Mouse (Mus musculus): ENCODE data around the gene Hdac9. TPM values are rescaled to one million over a fixed set of nuclear protein-coding genes. Genes with fewer than 3 reads are reported as not detected.

Hdac9 gene
- total and polyA plus RNA-seq, 2 experiments from 2014 or later: 9.9 to 15.6 TPM

- no peaks in the 10 kb centered on the region for H3K4me1 ChIP-seq (ENCODE audit: insufficient read depth, low read length)
- no peaks in the 10 kb centered on the region for H3K27me3 ChIP-seq (ENCODE audit: insufficient read depth, low read length)
- H3K9me3 ChIP-seq (ENCODE audit: low read length): no peaks in the 10 kb centered on the region
- no peak overlapping the region for H3K9ac ChIP-seq (replicated peaks; ENCODE audit: low read length, poor library complexity, severe bottlenecking)
- ATAC-seq (ENCODE audit: low FRiP score) (no peak), DNase-seq (ENCODE audit: low spot score) (no peak)
- TF ChIP-seq CTCF (IDR thresholded peaks at IDR 0.05): no peak
- H3K4me2 ChIP-seq (ENCODE audit: low read depth, low read length, poor library complexity, severe bottlenecking): no peak overlapping the region
- no peak overlapping the region for H3K4me3 ChIP-seq (ENCODE audit: low read depth, low read length)
- H3K27ac ChIP-seq (ENCODE audit: low read depth, low read length): no peak overlapping the region
- H3K36me3 ChIP-seq (ENCODE audit: insufficient read depth, low read length): no peaks in the 10 kb centered on the region
Observed at GRCm38 (mm10) chr12:34554803-34555202, 362.1 kb downstream of the Hdac9 start.

GRCm38 (mm10) chr12:34550268-34550667 lies 366.6 kb downstream of the Hdac9 start:
- no peak for TF ChIP-seq CTCF (IDR thresholded peaks at IDR 0.05)
- H3K4me1 ChIP-seq (ENCODE audit: insufficient read depth, low read length): no peaks in the 10 kb centered on the region
- ATAC-seq (ENCODE audit: low FRiP score) (no peak), DNase-seq (ENCODE audit: low spot score) (peak; percentile 20)
- no peaks in the 10 kb centered on the region for H3K36me3 ChIP-seq (ENCODE audit: insufficient read depth, low read length)
- no peaks in the 10 kb centered on the region for H3K9me3 ChIP-seq (ENCODE audit: low read length)
- no peak overlapping the region for H3K9ac ChIP-seq (replicated peaks; ENCODE audit: low read length, poor library complexity, severe bottlenecking)
- H3K27me3 ChIP-seq (ENCODE audit: insufficient read depth, low read length): no peaks in the 10 kb centered on the region
- WGBS: 67% methylated on average over 9 of the region's 9 CpGs
- no peak overlapping the region for H3K4me2 ChIP-seq (ENCODE audit: low read depth, low read length, poor library complexity, severe bottlenecking)
- H3K27ac ChIP-seq (ENCODE audit: low read depth, low read length): no peak overlapping the region
- H3K4me3 ChIP-seq (ENCODE audit: low read depth, low read length): no peak overlapping the region

DNA sequence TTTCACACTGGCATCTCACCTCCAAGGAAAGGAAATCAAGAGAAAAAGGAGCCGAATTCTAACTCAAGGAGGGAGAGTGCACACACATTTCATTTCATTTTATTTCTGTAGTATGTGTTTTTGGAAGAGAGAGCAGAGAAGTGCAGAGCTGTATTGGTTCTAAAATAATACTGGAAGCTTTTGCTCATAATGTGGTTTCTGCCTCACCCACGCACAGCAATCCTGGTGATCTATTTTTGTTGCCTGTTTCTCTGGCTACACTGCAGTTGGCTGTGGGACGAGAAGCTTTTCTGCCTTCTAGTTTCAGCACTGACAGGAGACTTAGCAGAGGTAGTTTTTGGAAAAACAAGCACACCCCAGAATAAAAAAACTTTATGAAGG lies 387.7 kb downstream of the Hdac9 start:
- no peak for ATAC-seq (ENCODE audit: low FRiP score)
- H3K36me3 ChIP-seq (ENCODE audit: insufficient read depth, low read length): no peaks in the 10 kb centered on the region
- H3K4me3 ChIP-seq (ENCODE audit: low read depth, low read length): peak overlapping the region; percentile 30; the same call in 1 of the 2 replicates
- H3K9ac ChIP-seq (replicated peaks; ENCODE audit: low read length, poor library complexity, severe bottlenecking): peak overlapping the region; percentile 33; the same call in 1 of the 2 replicates
- TF ChIP-seq CTCF (IDR thresholded peaks at IDR 0.05): no peak
- H3K4me2 ChIP-seq (ENCODE audit: low read depth, low read length, poor library complexity, severe bottlenecking): peak overlapping the region; percentile 49
- no peaks in the 10 kb centered on the region for H3K27me3 ChIP-seq (ENCODE audit: insufficient read depth, low read length)
- peaks cover 12% of the 10 kb centered on the region; the same call in 1 of the 2 replicates for H3K4me1 ChIP-seq (ENCODE audit: insufficient read depth, low read length)
- WGBS: 9% methylated on average over 3 of the region's 3 CpGs
- H3K27ac ChIP-seq (ENCODE audit: low read depth, low read length): peak overlapping the region; percentile 66
- H3K9me3 ChIP-seq (ENCODE audit: low read length): no peaks in the 10 kb centered on the region
- DNase-seq (ENCODE audit: low spot score): peak; percentile 24

DNA sequence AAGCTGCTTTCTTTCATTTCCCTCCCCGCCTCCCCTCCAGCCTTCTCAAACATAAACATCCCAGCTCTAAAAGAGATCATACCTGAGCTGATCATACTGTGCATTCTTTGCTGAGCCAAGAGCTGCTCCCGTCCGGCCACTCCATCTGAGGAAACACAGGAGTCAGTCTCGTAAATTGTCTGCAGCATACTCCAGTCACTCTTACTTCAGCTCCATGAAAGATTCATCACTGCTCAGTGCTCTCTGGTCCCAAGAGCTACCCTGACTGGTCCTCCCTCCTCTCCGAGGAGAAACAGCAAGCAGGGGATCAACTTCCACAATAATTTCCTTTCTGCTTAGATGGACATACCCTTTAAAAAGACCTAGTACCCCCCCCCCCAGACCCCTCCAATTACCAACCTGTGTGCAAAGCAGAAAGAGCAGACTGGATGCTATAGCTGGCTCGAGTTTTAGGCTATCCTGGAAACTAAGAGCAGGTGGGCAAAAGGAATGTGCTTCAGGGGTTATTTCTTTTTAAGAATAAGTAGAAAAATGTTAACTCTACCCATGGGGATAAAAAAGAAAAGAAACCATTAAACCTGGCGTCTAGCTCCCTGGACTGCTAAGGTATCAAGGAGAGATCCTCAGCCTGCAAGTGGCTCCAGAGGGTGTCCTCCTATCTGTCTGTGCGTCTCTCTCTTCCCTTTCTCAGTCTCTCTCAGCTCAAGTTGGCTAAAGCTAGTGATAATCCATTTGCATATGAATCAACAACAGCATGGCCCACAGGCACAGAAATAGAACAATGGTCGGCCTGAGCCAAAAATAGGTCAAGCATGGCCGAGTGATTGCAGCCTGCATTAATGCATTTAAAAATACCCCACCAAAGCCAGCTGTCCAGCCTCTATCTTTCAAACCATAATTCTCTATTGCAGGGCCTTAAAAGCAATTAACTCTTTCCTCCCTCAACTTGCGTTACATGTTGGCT lies 388.4 kb downstream of the Hdac9 start:
- H3K4me2 ChIP-seq (ENCODE audit: low read depth, low read length, poor library complexity, severe bottlenecking): peak overlapping the region; percentile 49
- peak overlapping the region; percentile 30 for H3K4me3 ChIP-seq (ENCODE audit: low read depth, low read length)
- DNase-seq (ENCODE audit: low spot score) (peak; percentile 81), ATAC-seq (ENCODE audit: low FRiP score) (peak; percentile 57)
- H3K27ac ChIP-seq (ENCODE audit: low read depth, low read length): peak overlapping the region; percentile 66
- WGBS: 10% methylated on average over 11 of the region's 11 CpGs
- peaks cover 12% of the 10 kb centered on the region; the same call in 1 of the 2 replicates for H3K4me1 ChIP-seq (ENCODE audit: insufficient read depth, low read length)
- H3K9me3 ChIP-seq (ENCODE audit: low read length): no peaks in the 10 kb centered on the region
- H3K27me3 ChIP-seq (ENCODE audit: insufficient read depth, low read length): no peaks in the 10 kb centered on the region
- no peaks in the 10 kb centered on the region for H3K36me3 ChIP-seq (ENCODE audit: insufficient read depth, low read length)
- peak overlapping the region; percentile 33; the same call in 1 of the 2 replicates for H3K9ac ChIP-seq (replicated peaks; ENCODE audit: low read length, poor library complexity, severe bottlenecking)
- no peak for TF ChIP-seq CTCF (IDR thresholded peaks at IDR 0.05)

GRCm38 (mm10) chr12:34527761-34528160 lies 389.1 kb downstream of the Hdac9 start:
- Histone ChIP-seq H3K36me3 (ENCODE audit: insufficient read depth, low read length) (no peaks in the 10 kb centered on the region), H3K27me3 (ENCODE audit: insufficient read depth, low read length) (no peaks in the 10 kb centered on the region), H3K4me3 (ENCODE audit: low read depth, low read length) (peak overlapping the region; percentile 30), H3K9ac (replicated peaks; ENCODE audit: low read length, poor library complexity, severe bottlenecking) (peak overlapping the region; percentile 20; the same call in 1 of the 2 replicates), H3K4me2 (ENCODE audit: low read depth, low read length, poor library complexity, severe bottlenecking) (peak overlapping the region; percentile 49), H3K27ac (ENCODE audit: low read depth, low read length) (no peak overlapping the region; the same call in 1 of the 2 replicates), H3K4me1 (ENCODE audit: insufficient read depth, low read length) (peaks cover 12% of the 10 kb centered on the region; the same call in 1 of the 2 replicates), H3K9me3 (ENCODE audit: low read length) (no peaks in the 10 kb centered on the region)
- DNase-seq (ENCODE audit: low spot score) (peak; percentile 19), ATAC-seq (ENCODE audit: low FRiP score) (no peak)
- no peak for TF ChIP-seq CTCF (IDR thresholded peaks at IDR 0.05)
- WGBS: 34% methylated on average over 4 of the region's 4 CpGs

DNA sequence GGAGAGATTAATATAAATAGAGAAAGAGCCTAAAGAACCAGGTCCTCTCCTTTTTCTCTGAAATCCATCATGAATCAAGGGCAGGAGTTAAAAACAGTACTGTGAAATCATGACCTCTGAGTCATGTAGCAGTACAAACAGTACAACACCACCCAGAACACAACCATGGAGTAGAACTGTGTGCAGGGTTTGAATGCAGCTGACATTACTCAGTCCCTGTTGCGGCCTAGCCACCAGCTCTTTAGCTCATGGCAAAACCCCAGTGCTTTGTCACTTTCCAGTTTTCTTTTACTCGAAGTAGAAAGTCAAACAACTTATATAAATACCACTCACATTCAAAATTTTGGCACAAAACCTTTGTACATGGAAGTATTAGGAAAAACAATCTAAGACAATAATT lies 395.4 kb downstream of the Hdac9 start:
- DNase-seq (ENCODE audit: low spot score) (no peak), ATAC-seq (ENCODE audit: low FRiP score) (no peak)
- Histone ChIP-seq H3K36me3 (ENCODE audit: insufficient read depth, low read length) (no peaks in the 10 kb centered on the region), H3K9ac (replicated peaks; ENCODE audit: low read length, poor library complexity, severe bottlenecking) (no peak overlapping the region), H3K4me3 (ENCODE audit: low read depth, low read length) (no peak overlapping the region), H3K9me3 (ENCODE audit: low read length) (no peaks in the 10 kb centered on the region), H3K27ac (ENCODE audit: low read depth, low read length) (no peak overlapping the region), H3K27me3 (ENCODE audit: insufficient read depth, low read length) (no peaks in the 10 kb centered on the region), H3K4me2 (ENCODE audit: low read depth, low read length, poor library complexity, severe bottlenecking) (no peak overlapping the region), H3K4me1 (ENCODE audit: insufficient read depth, low read length) (0 out of 2 replicates have a peak, but pooled peaks cover 2% of the 10 kb centered on the region)
- no peak for TF ChIP-seq CTCF (IDR thresholded peaks at IDR 0.05)
- 84% methylated on average over 2 of the region's 2 CpGs for WGBS

Data from midbrain, postnatal 0 days (tissue).